Mouse (Mus musculus) heart, embryonic 10.5 days (tissue): ENCODE data around the gene BC034090. TPM values are rescaled to one million over a fixed set of nuclear protein-coding genes. Genes with fewer than 3 reads are reported as not detected.

Experiments used
- DNase-seq: peaks from one replicate; pipeline ENCODE4 v3.0.0-alpha.2; 2017; ENCODE audit warnings: low spot score
- H3K27ac ChIP-seq: fragments of 300-500 bp; sonication (generic); 2 replicates; pipeline ENCODE4 v1.5.1; 2016; ENCODE audit warnings: mild to moderate bottlenecking
- H3K27me3 ChIP-seq: fragments of 300-500 bp; sonication (generic); 2 replicates; pipeline ENCODE4 v1.6.1; 2016; ENCODE audit warnings: mild to moderate bottlenecking; ENCODE audit not compliant: poor library complexity, insufficient read depth, severe bottlenecking
- H3K36me3 ChIP-seq: fragments of 300-500 bp; sonication (generic); 2 replicates; pipeline ENCODE4 v1.6.1; 2016; ENCODE audit warnings: mild to moderate bottlenecking, moderate library complexity
- H3K4me1 ChIP-seq: fragments of 300-500 bp; sonication (generic); 2 replicates; pipeline ENCODE4 v1.6.1; 2016; ENCODE audit warnings: mild to moderate bottlenecking
- H3K4me3 ChIP-seq: fragments of 300-500 bp; sonication (generic); 2 replicates; pipeline ENCODE4 v1.5.1; 2016; ENCODE audit warnings: mild to moderate bottlenecking, moderate library complexity
- H3K9me3 ChIP-seq: fragments of 300-500 bp; sonication (generic); 2 replicates; pipeline ENCODE4 v1.6.1; 2016; ENCODE audit warnings: mild to moderate bottlenecking, moderate library complexity
- WGBS: fragments of 180-500 bp; shearing (Covaris S2); methylation state at CpG from one replicate; pipeline ENCODE4 v1.1.7; 2016; 5-methylcytosine and 5-hydroxymethylcytosine counted together
- polyA plus RNA-seq: library from polyadenylated mRNA; unstranded; fragments of >200 nt; fragmentation: Nextera tagmentation; extraction: Ambion mirVana; gene quantifications from 2 replicates; pipeline ENCODE4 v1.2.1, GENCODE M21; 2016

BC034090 gene
- polyA plus RNA-seq, 1 experiment from 2014 or later: 6.0 TPM

- Histone ChIP-seq H3K36me3 (peaks cover 46% of the 10 kb centered on the region), H3K27me3 (no peaks in the 10 kb centered on the region), H3K27ac (peak overlapping the region; percentile 24; the same call in 1 of the 2 replicates), H3K4me1 (peaks cover 82% of the 10 kb centered on the region), H3K9me3 (no peaks in the 10 kb centered on the region), H3K4me3 (no peak overlapping the region)
- DNase-seq: no peak
- 64% methylated on average over 4 of the region's 4 CpGs for WGBS
Measured at GRCm38 (mm10) chr1:155239169-155239568, 5.1 kb downstream of the BC034090 start.

GRCm38 (mm10) chr1:155238126-155238525 is 6.1 kb downstream of the BC034090 start:
- H3K36me3 ChIP-seq: peaks cover 46% of the 10 kb centered on the region

GRCm38 (mm10) chr1:155237390-155237789 is 6.9 kb downstream of the BC034090 start:
- DNase-seq: no peak
- WGBS: 60% methylated on average over 11 of the region's 11 CpGs
- Histone ChIP-seq H3K27ac (peak overlapping the region; percentile 78), H3K4me3 (no peak overlapping the region), H3K27me3 (no peaks in the 10 kb centered on the region), H3K9me3 (no peaks in the 10 kb centered on the region), H3K4me1 (peaks cover 96% of the 10 kb centered on the region), H3K36me3 (peaks cover 52% of the 10 kb centered on the region)

More at GRCm38 (mm10) chr1:155238126-155238525, 6.1 kb downstream of the BC034090 start:
- WGBS: 83% methylated on average over 5 of the region's 5 CpGs
- Histone ChIP-seq H3K27me3 (no peaks in the 10 kb centered on the region), H3K4me3 (no peak overlapping the region), H3K4me1 (peaks cover 90% of the 10 kb centered on the region), H3K9me3 (no peaks in the 10 kb centered on the region), H3K27ac (no peak overlapping the region)
- DNase-seq: no peak

GRCm38 (mm10) chr1:155236306-155237024 is 7.8 kb downstream of the BC034090 start:
- Histone ChIP-seq H3K4me1 (peaks cover 92% of the 10 kb centered on the region), H3K9me3 (no peaks in the 10 kb centered on the region), H3K36me3 (peaks cover 52% of the 10 kb centered on the region), H3K4me3 (no peak overlapping the region), H3K27me3 (no peaks in the 10 kb centered on the region), H3K27ac (peak overlapping the region; percentile 78)
- DNase-seq: no peak
- WGBS: 49% methylated on average over 13 of the region's 13 CpGs

- H3K27me3 ChIP-seq: no peaks in the 10 kb centered on the region
- peaks cover 91% of the 10 kb centered on the region for H3K4me1 ChIP-seq
- H3K27ac ChIP-seq: peak overlapping the region; percentile 78
- DNase-seq: no peak
- H3K36me3 ChIP-seq: peaks cover 49% of the 10 kb centered on the region
- 44% methylated on average over 2 of the region's 2 CpGs for WGBS
- no peak overlapping the region for H3K4me3 ChIP-seq
- H3K9me3 ChIP-seq: no peaks in the 10 kb centered on the region
Measured at GRCm38 (mm10) chr1:155235641-155236040, 8.6 kb downstream of the BC034090 start.

- 33% methylated on average over 14 of the region's 14 CpGs for WGBS
- peaks cover 34% of the 10 kb centered on the region for H3K36me3 ChIP-seq
- peaks cover 90% of the 10 kb centered on the region for H3K4me1 ChIP-seq
- no peaks in the 10 kb centered on the region for H3K9me3 ChIP-seq
- DNase-seq: peak; percentile 84
- no peaks in the 10 kb centered on the region for H3K27me3 ChIP-seq
- H3K4me3 ChIP-seq: peak overlapping the region; percentile 25
- H3K27ac ChIP-seq: peak overlapping the region; percentile 93
Measured at GRCm38 (mm10) chr1:155233931-155234607, 10.2 kb downstream of the BC034090 start.

GRCm38 (mm10) chr1:155233378-155233777 is 10.9 kb downstream of the BC034090 start:
- 70% methylated on average over 9 of the region's 9 CpGs for WGBS
- Histone ChIP-seq H3K27me3 (no peaks in the 10 kb centered on the region), H3K36me3 (peaks cover 33% of the 10 kb centered on the region), H3K9me3 (no peaks in the 10 kb centered on the region), H3K27ac (peak overlapping the region; percentile 93), H3K4me1 (peaks cover 83% of the 10 kb centered on the region), H3K4me3 (peak overlapping the region; percentile 12; the same call in 1 of the 2 replicates)
- DNase-seq: no peak

- Histone ChIP-seq H3K4me1 (peaks cover 78% of the 10 kb centered on the region), H3K27ac (peak overlapping the region; percentile 62)
- WGBS: 79% methylated on average over 6 of the region's 6 CpGs
Measured at GRCm38 (mm10) chr1:155232786-155233185, 11.5 kb downstream of the BC034090 start.

GRCm38 (mm10) chr1:155232385-155232784 is 11.9 kb downstream of the BC034090 start:
- Histone ChIP-seq H3K27ac (peak overlapping the region; percentile 62), H3K36me3 (peaks cover 27% of the 10 kb centered on the region), H3K4me1 (peaks cover 78% of the 10 kb centered on the region), H3K4me3 (no peak overlapping the region), H3K27me3 (no peaks in the 10 kb centered on the region), H3K9me3 (no peaks in the 10 kb centered on the region)
- DNase-seq: no peak
- 81% methylated on average over 12 of the region's 12 CpGs for WGBS

More at GRCm38 (mm10) chr1:155232786-155233185, 11.5 kb downstream of the BC034090 start:
- Histone ChIP-seq H3K4me3 (no peak overlapping the region), H3K27me3 (no peaks in the 10 kb centered on the region), H3K36me3 (peaks cover 31% of the 10 kb centered on the region), H3K9me3 (no peaks in the 10 kb centered on the region)
- DNase-seq: no peak

GRCm38 (mm10) chr1:155229464-155230411 is 14.5 kb downstream of the BC034090 start:
- Histone ChIP-seq H3K4me3 (no peak overlapping the region), H3K27me3 (no peaks in the 10 kb centered on the region), H3K27ac (peak overlapping the region; percentile 65), H3K36me3 (peaks cover 40% of the 10 kb centered on the region), H3K4me1 (peaks cover 63% of the 10 kb centered on the region), H3K9me3 (no peaks in the 10 kb centered on the region)
- 30% methylated on average over 14 of the region's 14 CpGs for WGBS
- no peak for DNase-seq

- DNase-seq: peak; percentile 93
- H3K36me3 ChIP-seq: peaks cover 59% of the 10 kb centered on the region
- 19% methylated on average over 16 of the region's 16 CpGs for WGBS
- no peaks in the 10 kb centered on the region for H3K9me3 ChIP-seq
- H3K27ac ChIP-seq: peak overlapping the region; percentile 74
- peak overlapping the region; percentile 36 for H3K4me3 ChIP-seq
- no peaks in the 10 kb centered on the region for H3K27me3 ChIP-seq
- peaks cover 43% of the 10 kb centered on the region for H3K4me1 ChIP-seq
Measured at GRCm38 (mm10) chr1:155223849-155224554, 20.2 kb downstream of the BC034090 start.

GRCm38 (mm10) chr1:155223036-155223435 is 21.2 kb downstream of the BC034090 start:
- Histone ChIP-seq H3K4me1 (peaks cover 43% of the 10 kb centered on the region), H3K9me3 (no peaks in the 10 kb centered on the region), H3K4me3 (no peak overlapping the region), H3K27ac (no peak overlapping the region), H3K36me3 (peaks cover 63% of the 10 kb centered on the region), H3K27me3 (no peaks in the 10 kb centered on the region)
- DNase-seq: no peak
- 85% methylated on average over 6 of the region's 6 CpGs for WGBS
